ENCODE assay signal across 29 mouse cellular contexts in genomic region chr1:155753411-155753810, GRCm38 (mm10). TPM values are rescaled to one million over a fixed set of nuclear protein-coding genes. Genes with fewer than 3 reads are reported as not detected.
"Had no signal": no experiment of that assay in that cellular context is flagged by ENCODE, and none has a peak within 500 bp of the region (broad histone marks: within the 10 kb centered on the region; RNA-seq: fewer than 3 reads in every experiment).

No protein-coding gene starts in this region.

- H3K36me3 ChIP-seq: embryonic facial prominence, embryonic 10.5 days; embryonic facial prominence, embryonic 12.5 days; embryonic facial prominence, embryonic 13.5 days; embryonic facial prominence, embryonic 15.5 days; forebrain, embryonic 10.5 days; forebrain, embryonic 12.5 days; forebrain, embryonic 15.5 days had no signal

- H3K4me3 ChIP-seq: embryonic facial prominence, embryonic 10.5 days; embryonic facial prominence, embryonic 12.5 days; embryonic facial prominence, embryonic 13.5 days; embryonic facial prominence, embryonic 15.5 days; erythroblast, embryonic 14.5 days; forebrain, embryonic 10.5 days; forebrain, embryonic 12.5 days; forebrain, embryonic 13.5 days; forebrain, embryonic 15.5 days; gastrocnemius, adult 2 months; heart, adult 2 months had no signal

- ATAC-seq: forebrain, embryonic 13.5 days; forebrain, embryonic 14.5 days; forebrain, embryonic 15.5 days; forebrain, embryonic 16.5 days; forebrain, postnatal 0 days had no signal

- H3K4me1 ChIP-seq: embryonic facial prominence, embryonic 15.5 days; forebrain, embryonic 15.5 days had no signal

- H3K9ac ChIP-seq: embryonic facial prominence, embryonic 12.5 days; embryonic facial prominence, embryonic 13.5 days; embryonic facial prominence, embryonic 15.5 days; forebrain, embryonic 12.5 days; forebrain, embryonic 13.5 days; forebrain, embryonic 15.5 days; forebrain, postnatal 0 days had no signal

- H3K9me3 ChIP-seq: embryonic facial prominence, embryonic 10.5 days; embryonic facial prominence, embryonic 12.5 days; embryonic facial prominence, embryonic 13.5 days; embryonic facial prominence, embryonic 15.5 days; forebrain, embryonic 10.5 days; forebrain, embryonic 12.5 days; forebrain, embryonic 13.5 days; forebrain, embryonic 15.5 days had no signal

- DNase-seq: cerebellum, adult 2 months; cerebellum, adult 8-10 months; cerebellum, adult 9-10 months; cerebellum, adult 9-11 months; cerebellum, postnatal 14 days; cerebellum, postnatal 25 days; cerebellum, postnatal 36 days; embryo, embryonic 11 days; forebrain, postnatal 0 days; gastrocnemius, adult 2 months; gastrocnemius, postnatal 10 days; gastrocnemius, postnatal 14 days; gastrocnemius, postnatal 25 days; gastrocnemius, postnatal 36 days; heart, adult 18-20 months; heart, adult 2 months had no signal

- H3K4me2 ChIP-seq: embryonic facial prominence, embryonic 12.5 days; embryonic facial prominence, embryonic 13.5 days; embryonic facial prominence, embryonic 15.5 days; forebrain, embryonic 12.5 days; forebrain, embryonic 13.5 days; forebrain, embryonic 15.5 days had no signal

- H3K27ac ChIP-seq: embryonic facial prominence, embryonic 10.5 days; embryonic facial prominence, embryonic 12.5 days; embryonic facial prominence, embryonic 13.5 days; embryonic facial prominence, embryonic 15.5 days; forebrain, embryonic 10.5 days; forebrain, embryonic 12.5 days; forebrain, embryonic 13.5 days; forebrain, embryonic 15.5 days; gastrocnemius, adult 2 months; heart, adult 2 months had no signal

RNA-seq across cellular contexts. Expression of gene Lhx4, which starts 1.9 kb away (rescaled TPM):
- polyA plus RNA-seq: cortical plate, adult 2 months; embryonic facial prominence, embryonic 13.5 days; embryonic facial prominence, embryonic 15.5 days; erythroblast, embryonic 14.5 days; forebrain, embryonic 10.5 days; forebrain, embryonic 14.5 days; forebrain, embryonic 16.5 days; frontal cortex, adult 2 months; heart, adult 2 months had no signal
